Mouse (Mus musculus) limb, embryonic 14.5 days (tissue): ENCODE data around the gene Ggn. TPM values are rescaled to one million over a fixed set of nuclear protein-coding genes. Genes with fewer than 3 reads are reported as not detected.

Experiments used
- ATAC-seq: fragments of 200-750 bp; cut with Nextera tagmentation; 2 replicates; pipeline ENCODE4 v1.8.0; 2017; ENCODE audit warnings: low read depth, moderate number of reproducible peaks, moderate TSS enrichment; ENCODE audit not compliant: low FRiP score
- DNase-seq: peaks from one replicate; pipeline ENCODE4 v3.0.0-alpha.2; 2015; ENCODE audit warnings: low spot score
- H3K27ac ChIP-seq: fragments of 300-500 bp; sonication (generic); replicated peaks from 2 replicates; pipeline ENCODE4 v1.5.1; 2014; ENCODE audit warnings: low read depth, mild to moderate bottlenecking, low read length, moderate library complexity, mixed read lengths
- H3K27me3 ChIP-seq: fragments of 300-500 bp; sonication (generic); 2 replicates; pipeline ENCODE4 v1.6.1; 2014; ENCODE audit warnings: low read length, mixed read lengths; ENCODE audit not compliant: control insufficient read depth, insufficient read depth
- H3K36me3 ChIP-seq: fragments of 300-500 bp; sonication (generic); 2 replicates; pipeline ENCODE4 v1.6.1; 2014; ENCODE audit warnings: mild to moderate bottlenecking, low read length, moderate library complexity, mixed read lengths; ENCODE audit not compliant: control insufficient read depth, insufficient read depth
- H3K4me1 ChIP-seq: fragments of 300-500 bp; sonication (generic); 2 replicates; pipeline ENCODE4 v1.6.1; 2014; ENCODE audit warnings: antibody characterized with exemption, low read length, mixed read lengths; ENCODE audit not compliant: control insufficient read depth, insufficient read depth
- H3K4me2 ChIP-seq: fragments of 300-500 bp; sonication (generic); replicated peaks from 2 replicates; pipeline ENCODE4 v1.6.1; 2014; ENCODE audit warnings: low read depth, mild to moderate bottlenecking, low read length, moderate library complexity; ENCODE audit not compliant: severe bottlenecking
- H3K4me3 ChIP-seq: fragments of 300-500 bp; sonication (generic); replicated peaks from 2 replicates; pipeline ENCODE4 v1.5.1; 2014; ENCODE audit warnings: low read length
- H3K9ac ChIP-seq: fragments of 300-500 bp; sonication (generic); 2 replicates; pipeline ENCODE4 v1.6.1; 2014; ENCODE audit warnings: mild to moderate bottlenecking, low read depth, low read length, moderate library complexity; ENCODE audit not compliant: severe bottlenecking
- H3K9me3 ChIP-seq: fragments of 300-500 bp; sonication (generic); 2 replicates; pipeline ENCODE4 v1.6.1; 2016; ENCODE audit warnings: low read length; ENCODE audit not compliant: control insufficient read depth
- POLR2A ChIP-seq: fragments of 200-500 bp; IDR thresholded peaks from 2 replicates; pipeline ENCODE4 v1.8.0; 2012; ENCODE audit warnings: inconsistent platforms, mild to moderate bottlenecking, moderate library complexity, borderline replicate concordance; ENCODE audit not compliant: insufficient read depth, insufficient read length; ENCODE audit errors: extremely low read depth
- WGBS: fragments of 180-500 bp; shearing (Covaris S2); extraction: QIAGEN DNeasy Blood & Tissue Kit; methylation state at CpG from one replicate; pipeline ENCODE4 v1.1.7; 2014; 5-methylcytosine and 5-hydroxymethylcytosine counted together
- polyA plus RNA-seq, 2 experiments: library from polyadenylated mRNA; depleted of rRNA in 1 of 2; stranded (reverse) in 1 of 2; unstranded in 1 of 2; fragments of >200 nt; fragmentation: Nextera tagmentation in 1 of 2; extraction: Ambion mirVana in 1 of 2; gene quantifications; 2 replicates each; pipeline versions ENCODE4 v1.2.1 to v1.2.3; 2012 to 2014

Gene Ggn
- polyA plus RNA-seq, 2 experiments: 0.45 to 0.91 TPM

DNA sequence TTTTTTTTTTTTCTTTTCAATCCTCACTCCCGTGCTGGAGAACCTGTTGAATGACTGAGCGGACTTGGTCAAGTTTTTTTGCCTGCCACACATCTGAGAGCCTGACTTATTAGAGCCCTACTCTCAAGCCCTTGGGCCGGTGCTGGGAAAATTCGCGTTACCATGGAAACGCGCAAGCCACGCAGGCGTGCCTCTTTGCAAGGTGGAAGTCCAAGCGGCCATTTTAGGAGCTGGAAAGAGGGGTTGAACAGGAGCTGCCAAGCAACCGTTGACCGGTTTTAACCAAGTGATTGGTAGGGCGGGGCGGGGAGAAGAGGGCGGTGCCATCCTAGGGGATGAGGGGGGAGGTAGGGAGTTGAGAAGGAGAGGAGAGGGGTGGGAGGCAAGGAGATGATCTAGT is 44.8 kb downstream of the Ggn start:
- H3K9ac ChIP-seq: no peak overlapping the region
- no peak overlapping the region for H3K4me2 ChIP-seq
- H3K9me3 ChIP-seq: no peaks in the 10 kb centered on the region; the same call in 1 of the 2 replicates
- H3K27ac ChIP-seq: no peak overlapping the region
- H3K36me3 ChIP-seq: no peaks in the 10 kb centered on the region
- DNase-seq (no peak), ATAC-seq (no peak)
- no peaks in the 10 kb centered on the region for H3K27me3 ChIP-seq
- no peaks in the 10 kb centered on the region for H3K4me1 ChIP-seq
- TF ChIP-seq POLR2A: no peak
- 45% methylated on average over 15 of the region's 15 CpGs for WGBS
- H3K4me3 ChIP-seq: no peak overlapping the region

Other genes with a start within 250 kb of the Ggn start
- gene Actn4, start 207.9 kb upstream of the Ggn start, polyA plus RNA-seq (2012; rRNA removed): 268 and 299 TPM in 2 replicates
- 295 and 304 TPM in 2 replicates for gene Actn4, start 207.9 kb upstream of the Ggn start, polyA plus RNA-seq (2014; fragmentation: Nextera tagmentation; extraction: Ambion mirVana)
- 473 and 518 TPM in 2 replicates for gene Eif3k, start 188.3 kb upstream of the Ggn start, polyA plus RNA-seq (2012; rRNA removed)
- 450 TPM in 2 replicates for gene Eif3k, start 188.3 kb upstream of the Ggn start, polyA plus RNA-seq (2014; fragmentation: Nextera tagmentation; extraction: Ambion mirVana)
- 9.3 and 9.5 TPM in 2 replicates for gene Map4k1, start 188.2 kb upstream of the Ggn start, polyA plus RNA-seq (2012; rRNA removed)
- gene Map4k1, start 188.2 kb upstream of the Ggn start, polyA plus RNA-seq (2014; fragmentation: Nextera tagmentation; extraction: Ambion mirVana): 6.4 and 7.0 TPM in 2 replicates
- 26.5 and 29.2 TPM in 2 replicates for gene Ryr1, start 45.0 kb upstream of the Ggn start, polyA plus RNA-seq (2012; rRNA removed)
- 5.9 and 7.7 TPM in 2 replicates for gene Ryr1, start 45.0 kb upstream of the Ggn start, polyA plus RNA-seq (2014; fragmentation: Nextera tagmentation; extraction: Ambion mirVana)
- 4.8 and 6.8 TPM in 2 replicates for gene Rasgrp4, start 35.4 kb upstream of the Ggn start, polyA plus RNA-seq (2012; rRNA removed)
- 0.43 and 1.1 TPM in 2 replicates for gene Rasgrp4, start 35.4 kb upstream of the Ggn start, polyA plus RNA-seq (2014; fragmentation: Nextera tagmentation; extraction: Ambion mirVana)
- gene Fam98c, start 14.0 kb upstream of the Ggn start, polyA plus RNA-seq (2012; rRNA removed): 18.9 and 22.7 TPM in 2 replicates
- 15.7 and 17.1 TPM in 2 replicates for gene Fam98c, start 14.0 kb upstream of the Ggn start, polyA plus RNA-seq (2014; fragmentation: Nextera tagmentation; extraction: Ambion mirVana)
- gene Spred3, start 201 bp downstream of the Ggn start, polyA plus RNA-seq (2012; rRNA removed): 14.2 and 19.4 TPM in 2 replicates
- gene Spred3, start 201 bp downstream of the Ggn start, polyA plus RNA-seq (2014; fragmentation: Nextera tagmentation; extraction: Ambion mirVana): 3.5 and 4.2 TPM in 2 replicates
- gene Psmd8, start 10.5 kb downstream of the Ggn start, polyA plus RNA-seq (2012; rRNA removed): 216 and 233 TPM in 2 replicates
- gene Psmd8, start 10.5 kb downstream of the Ggn start, polyA plus RNA-seq (2014; fragmentation: Nextera tagmentation; extraction: Ambion mirVana): 264 and 268 TPM in 2 replicates
- 3.1 and 3.4 TPM in 2 replicates for gene Catsperg1, start 43.8 kb downstream of the Ggn start, polyA plus RNA-seq (2012; rRNA removed)
- 0.84 and 0.87 TPM in 2 replicates for gene Catsperg1, start 43.8 kb downstream of the Ggn start, polyA plus RNA-seq (2014; fragmentation: Nextera tagmentation; extraction: Ambion mirVana)
- 11.4 and 19.2 TPM in 2 replicates for gene Kcnk6, start 62.3 kb downstream of the Ggn start, polyA plus RNA-seq (2012; rRNA removed)
- 1.6 and 2.2 TPM in 2 replicates for gene Kcnk6, start 62.3 kb downstream of the Ggn start, polyA plus RNA-seq (2014; fragmentation: Nextera tagmentation; extraction: Ambion mirVana)
- gene Yif1b, start 68.1 kb downstream of the Ggn start, polyA plus RNA-seq (2012; rRNA removed): 107 and 150 TPM in 2 replicates
- 130 and 139 TPM in 2 replicates for gene Yif1b, start 68.1 kb downstream of the Ggn start, polyA plus RNA-seq (2014; fragmentation: Nextera tagmentation; extraction: Ambion mirVana)
- 0.32 and 0.92 TPM in 2 replicates for gene 2200002D01Rik, start 78.3 kb downstream of the Ggn start, polyA plus RNA-seq (2012; rRNA removed)
- 1.2 and 3.0 TPM in 2 replicates for gene 2200002D01Rik, start 78.3 kb downstream of the Ggn start, polyA plus RNA-seq (2014; fragmentation: Nextera tagmentation; extraction: Ambion mirVana)
- gene Spint2, start 111.7 kb downstream of the Ggn start, polyA plus RNA-seq (2012; rRNA removed): 88.7 and 95.3 TPM in 2 replicates
- 149 and 160 TPM in 2 replicates for gene Spint2, start 111.7 kb downstream of the Ggn start, polyA plus RNA-seq (2014; fragmentation: Nextera tagmentation; extraction: Ambion mirVana)
- 8.7 and 9.6 TPM in 2 replicates for gene Ppp1r14a, start 119.1 kb downstream of the Ggn start, polyA plus RNA-seq (2012; rRNA removed)
- gene Ppp1r14a, start 119.1 kb downstream of the Ggn start, polyA plus RNA-seq (2014; fragmentation: Nextera tagmentation; extraction: Ambion mirVana): 9.0 and 13.8 TPM in 2 replicates
- gene Dpf1, start 133.7 kb downstream of the Ggn start, polyA plus RNA-seq (2012; rRNA removed): 10.6 and 10.7 TPM in 2 replicates
- 13.2 and 13.7 TPM in 2 replicates for gene Dpf1, start 133.7 kb downstream of the Ggn start, polyA plus RNA-seq (2014; fragmentation: Nextera tagmentation; extraction: Ambion mirVana)